Mouse (Mus musculus) hindbrain, embryonic 10.5 days (tissue): ENCODE data around the gene Rpp14. TPM values are rescaled to one million over a fixed set of nuclear protein-coding genes. Genes with fewer than 3 reads are reported as not detected.

ENCODE experiments used
- DNase-seq: peaks from one replicate; pipeline ENCODE4 v3.0.0-alpha.2; 2017; ENCODE audit warnings: low spot score
- H3K27ac ChIP-seq: fragments of 300-500 bp; sonication (generic); 2 replicates; pipeline ENCODE4 v1.5.1; 2016; ENCODE audit warnings: mild to moderate bottlenecking, moderate library complexity
- H3K27me3 ChIP-seq: fragments of 300-500 bp; sonication (generic); 2 replicates; pipeline ENCODE4 v1.6.1; 2016; ENCODE audit warnings: mild to moderate bottlenecking; ENCODE audit not compliant: poor library complexity, insufficient read depth, severe bottlenecking
- H3K36me3 ChIP-seq: fragments of 300-500 bp; sonication (generic); 2 replicates; pipeline ENCODE4 v1.6.1; 2016; ENCODE audit warnings: mild to moderate bottlenecking, moderate library complexity
- H3K4me1 ChIP-seq: fragments of 300-500 bp; sonication (generic); replicated peaks from 2 replicates; pipeline ENCODE4 v1.6.1; 2016; ENCODE audit warnings: mild to moderate bottlenecking
- H3K4me3 ChIP-seq: fragments of 300-500 bp; sonication (generic); 2 replicates; pipeline ENCODE4 v1.5.1; 2016; ENCODE audit warnings: mild to moderate bottlenecking, moderate library complexity
- H3K9me3 ChIP-seq: fragments of 300-500 bp; sonication (generic); 2 replicates; pipeline ENCODE4 v1.6.1; 2016; ENCODE audit warnings: mild to moderate bottlenecking, moderate library complexity
- WGBS: fragments of 180-500 bp; shearing (Covaris S2); methylation state at CpG from one replicate; pipeline ENCODE4 v1.1.7; 2016; 5-methylcytosine and 5-hydroxymethylcytosine counted together
- polyA plus RNA-seq: library from polyadenylated mRNA; unstranded; fragments of >200 nt; fragmentation: Nextera tagmentation; extraction: Ambion mirVana; gene quantifications from 2 replicates; pipeline ENCODE4 v1.2.1, GENCODE M21; 2016

The Rpp14 gene
- polyA plus RNA-seq, 1 experiment from 2014 or later: 47.1 TPM

DNA sequence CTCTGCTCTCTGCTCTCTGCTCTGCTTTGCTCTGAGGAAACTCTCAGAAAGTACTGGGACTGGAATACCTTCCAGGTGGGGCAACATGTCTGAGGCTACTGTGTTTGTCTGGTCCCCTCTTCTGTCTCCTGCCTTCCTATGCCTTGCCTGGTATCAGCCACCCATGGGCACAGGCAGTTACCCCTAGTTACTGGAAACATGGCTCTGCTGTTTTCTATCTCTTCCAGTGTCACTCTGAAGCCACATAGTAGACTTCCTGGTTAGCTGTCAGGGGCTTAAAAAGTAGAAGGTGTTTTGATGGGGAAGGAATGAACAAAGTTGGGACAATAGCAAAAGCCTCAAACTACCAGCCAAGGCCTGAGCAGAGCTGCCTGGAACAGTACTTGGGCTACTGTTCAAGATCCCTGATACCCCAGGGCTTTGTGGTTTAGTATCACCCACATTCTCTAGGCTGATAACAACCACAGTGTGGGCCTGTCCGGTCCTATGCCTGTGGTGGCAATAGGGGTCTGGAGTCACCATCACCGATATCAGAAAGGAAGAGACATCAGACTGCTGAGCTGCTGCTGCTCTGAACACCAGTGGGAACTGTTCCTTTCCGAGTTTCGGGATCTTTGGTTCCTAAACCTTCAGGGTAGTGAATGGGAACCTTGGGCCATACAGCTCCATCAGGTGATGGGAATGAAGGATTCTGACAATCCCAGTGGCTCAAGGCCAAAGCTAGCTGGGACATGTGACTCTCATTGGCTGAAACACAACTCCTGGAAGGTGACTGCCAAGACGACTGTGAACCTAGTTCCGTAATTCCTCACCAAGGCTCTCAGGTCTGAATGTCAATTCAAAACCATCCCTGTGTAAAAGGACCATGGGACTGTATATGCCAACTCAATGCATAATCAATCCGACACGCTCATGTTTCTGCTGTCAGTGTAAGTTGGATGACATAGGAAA is 16.1 kb upstream of the Rpp14 start:
- H3K4me1 ChIP-seq: peaks cover 17% of the 10 kb centered on the region
- H3K27ac ChIP-seq: peak overlapping the region; percentile 14; the same call in 1 of the 2 replicates
- no peaks in the 10 kb centered on the region for H3K36me3 ChIP-seq
- WGBS: 92% methylated on average over 8 of the region's 8 CpGs
- no peaks in the 10 kb centered on the region for H3K9me3 ChIP-seq
- no peaks in the 10 kb centered on the region for H3K27me3 ChIP-seq
- no peak overlapping the region for H3K4me3 ChIP-seq
- DNase-seq: no peak

DNA sequence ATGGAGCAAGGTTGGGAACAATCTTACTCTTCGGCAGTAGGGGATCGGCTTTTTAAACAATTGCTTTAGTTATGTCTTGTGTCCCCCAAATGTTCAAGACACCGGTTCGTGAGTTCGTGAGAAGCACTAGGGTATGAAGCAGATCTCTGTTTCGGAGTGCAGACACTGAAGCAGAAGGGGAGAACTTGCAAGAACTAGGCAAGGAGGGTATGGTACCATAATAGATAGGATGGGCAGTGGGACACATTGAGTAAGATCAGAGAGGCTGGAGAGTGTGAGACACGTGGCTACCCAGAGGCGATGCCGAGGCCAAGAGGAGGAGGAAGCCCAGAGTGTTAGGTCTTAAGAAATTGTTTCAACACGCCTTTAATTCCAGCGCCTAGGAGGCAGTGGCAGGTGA is 551 bp downstream of the Rpp14 start:
- peak overlapping the region; percentile 77 for H3K4me3 ChIP-seq
- H3K27ac ChIP-seq: peak overlapping the region; percentile 94
- H3K27me3 ChIP-seq: no peaks in the 10 kb centered on the region
- no peak for DNase-seq
- peaks cover 24% of the 10 kb centered on the region for H3K36me3 ChIP-seq
- H3K9me3 ChIP-seq: no peaks in the 10 kb centered on the region
- WGBS: 6% methylated on average over 11 of the region's 11 CpGs
- H3K4me1 ChIP-seq: peaks cover 16% of the 10 kb centered on the region

DNA sequence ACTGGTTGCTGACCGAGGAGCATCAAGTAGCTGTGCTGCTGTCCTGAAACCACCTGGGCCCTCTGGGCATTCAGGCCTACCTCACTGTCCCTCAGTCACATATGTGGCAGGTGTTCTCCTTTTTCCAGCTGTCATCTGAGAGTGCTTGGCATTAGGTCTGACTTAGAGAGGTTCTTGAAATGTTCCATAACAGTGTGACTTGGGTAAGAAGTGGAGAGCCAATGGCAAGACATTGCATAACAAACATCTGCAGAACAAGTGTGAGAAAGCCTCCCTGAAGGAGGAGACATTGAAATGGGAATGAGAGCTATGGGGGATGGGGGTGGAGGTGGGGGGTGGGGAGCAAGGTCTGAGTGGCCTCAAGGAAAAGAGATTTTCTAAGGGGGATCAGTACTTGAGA is 2.8 kb downstream of the Rpp14 start:
- H3K4me1 ChIP-seq: peaks cover 16% of the 10 kb centered on the region
- no peak for DNase-seq
- no peak overlapping the region for H3K27ac ChIP-seq
- no peaks in the 10 kb centered on the region for H3K27me3 ChIP-seq
- H3K9me3 ChIP-seq: no peaks in the 10 kb centered on the region
- H3K4me3 ChIP-seq: no peak overlapping the region
- peaks cover 46% of the 10 kb centered on the region for H3K36me3 ChIP-seq
- WGBS: 78% methylated on average over 1 of the region's 1 CpGs

DNA sequence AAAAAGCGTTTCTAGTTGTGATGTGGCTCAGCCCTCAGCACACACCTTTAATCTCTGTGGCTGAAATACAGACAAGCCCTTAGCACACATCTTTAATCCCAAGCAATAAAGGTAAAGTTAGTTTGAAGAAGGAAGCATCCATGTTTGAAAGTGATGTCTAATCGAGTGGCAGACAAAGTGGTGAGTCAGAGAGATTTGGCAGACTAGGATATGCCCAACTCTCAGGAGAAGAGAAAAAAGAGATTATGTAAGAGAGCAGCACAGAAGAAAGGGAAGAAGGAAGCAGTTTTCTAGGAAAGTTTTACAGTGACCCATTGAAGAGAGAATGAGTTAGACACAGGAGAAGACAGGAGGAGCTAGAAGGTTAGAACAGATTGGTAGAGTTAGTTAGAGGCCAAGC is 8.8 kb downstream of the Rpp14 start:
- DNase-seq: no peak

DNA sequence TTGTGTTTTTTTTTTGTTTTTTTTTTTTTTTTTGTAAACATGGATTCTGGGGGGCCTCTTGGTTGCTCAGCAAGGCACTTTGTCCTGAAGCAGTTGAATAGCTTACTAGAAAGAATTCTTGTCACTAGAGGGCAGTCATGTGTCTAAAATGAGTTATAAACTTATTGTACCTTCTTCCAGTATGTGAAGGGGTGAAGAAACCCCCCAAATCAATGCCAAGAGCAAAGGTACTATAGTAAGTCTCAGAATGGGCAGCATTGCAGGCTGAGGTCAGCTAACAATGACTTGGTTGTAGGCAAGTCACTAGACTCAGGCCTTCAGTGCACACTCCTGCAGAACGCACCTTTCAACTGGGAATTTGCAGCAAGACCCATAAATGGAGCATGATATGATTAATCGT is 12.4 kb downstream of the Rpp14 start:
- Histone ChIP-seq H3K27me3 (no peaks in the 10 kb centered on the region), H3K27ac (no peak overlapping the region), H3K4me3 (no peak overlapping the region), H3K9me3 (no peaks in the 10 kb centered on the region), H3K4me1 (0 out of 2 replicates have a peak, but pooled peaks cover 8% of the 10 kb centered on the region), H3K36me3 (peaks cover 36% of the 10 kb centered on the region)
- DNase-seq: no peak
- WGBS: 88% methylated on average over 2 of the region's 2 CpGs

More for the DNA sequence above, 8.8 kb downstream of the Rpp14 start:
- H3K4me1 ChIP-seq: 0 out of 2 replicates have a peak, but pooled peaks cover 6% of the 10 kb centered on the region
- H3K27ac ChIP-seq: no peak overlapping the region
- no peaks in the 10 kb centered on the region for H3K27me3 ChIP-seq
- H3K36me3 ChIP-seq: peaks cover 71% of the 10 kb centered on the region
- WGBS: 92% methylated on average over 2 of the region's 2 CpGs
- no peak overlapping the region for H3K4me3 ChIP-seq
- no peaks in the 10 kb centered on the region for H3K9me3 ChIP-seq

DNA sequence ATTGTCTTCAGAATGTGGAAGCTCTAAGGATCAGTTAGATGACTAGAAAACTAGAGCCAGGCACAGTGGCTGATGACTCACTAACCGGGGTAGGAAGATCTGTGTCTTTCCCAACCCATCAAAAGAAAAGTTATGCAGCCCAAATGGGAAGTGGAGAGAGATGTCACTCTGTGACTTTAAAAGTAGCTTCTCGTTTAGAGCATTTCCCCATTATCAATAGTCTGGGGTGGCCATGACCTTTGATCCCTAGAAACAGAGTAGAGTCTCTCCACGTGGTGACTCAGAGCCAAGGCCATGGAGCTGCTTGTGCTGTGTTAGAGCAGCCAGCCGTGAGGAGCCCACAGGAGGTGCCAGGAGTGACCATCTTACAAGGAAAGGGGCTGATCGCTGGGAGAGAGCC is 13.3 kb downstream of the Rpp14 start:
- Histone ChIP-seq H3K27ac (no peak overlapping the region), H3K4me1 (peaks cover 17% of the 10 kb centered on the region; the same call in 1 of the 2 replicates), H3K9me3 (no peaks in the 10 kb centered on the region), H3K36me3 (peaks cover 29% of the 10 kb centered on the region), H3K4me3 (no peak overlapping the region), H3K27me3 (no peaks in the 10 kb centered on the region)
- no peak for DNase-seq
- 54% methylated on average over 5 of the region's 5 CpGs for WGBS

DNA sequence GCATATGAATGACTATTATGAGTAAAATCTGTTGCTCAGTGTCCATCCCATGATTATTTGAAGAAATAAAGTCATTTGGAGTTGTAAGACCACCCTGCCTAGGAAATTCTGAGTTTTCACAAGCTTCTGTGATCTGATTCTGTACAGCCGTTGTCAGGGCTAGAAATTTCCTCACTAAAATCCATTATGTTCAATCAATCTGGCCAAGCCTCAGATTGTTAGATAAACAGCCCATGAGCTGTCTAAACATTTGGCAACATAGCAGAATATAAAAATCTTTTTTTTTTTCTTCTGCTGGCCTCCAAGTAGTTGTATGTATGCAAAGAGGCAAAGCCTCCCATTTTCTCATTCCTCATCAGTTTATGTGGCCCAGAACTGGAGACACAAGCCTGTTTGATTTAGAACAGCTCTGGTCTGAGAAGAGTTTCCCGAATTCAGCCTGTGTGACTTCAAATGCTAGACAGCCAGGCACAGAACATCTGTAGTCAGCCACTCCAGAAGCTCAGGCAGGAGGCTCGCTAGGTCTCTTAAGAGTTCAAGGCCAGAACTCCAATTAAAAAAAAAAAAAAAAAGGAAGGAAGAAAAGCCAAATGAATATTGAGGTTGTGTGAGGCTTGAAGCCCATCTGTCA is 14.9 kb downstream of the Rpp14 start:
- Histone ChIP-seq H3K9me3 (no peaks in the 10 kb centered on the region), H3K27ac (no peak overlapping the region), H3K27me3 (no peaks in the 10 kb centered on the region), H3K36me3 (peaks cover 13% of the 10 kb centered on the region), H3K4me1 (peaks cover 24% of the 10 kb centered on the region), H3K4me3 (no peak overlapping the region)
- no peak for DNase-seq
- WGBS: 74% methylated on average over 3 of the region's 3 CpGs

DNA sequence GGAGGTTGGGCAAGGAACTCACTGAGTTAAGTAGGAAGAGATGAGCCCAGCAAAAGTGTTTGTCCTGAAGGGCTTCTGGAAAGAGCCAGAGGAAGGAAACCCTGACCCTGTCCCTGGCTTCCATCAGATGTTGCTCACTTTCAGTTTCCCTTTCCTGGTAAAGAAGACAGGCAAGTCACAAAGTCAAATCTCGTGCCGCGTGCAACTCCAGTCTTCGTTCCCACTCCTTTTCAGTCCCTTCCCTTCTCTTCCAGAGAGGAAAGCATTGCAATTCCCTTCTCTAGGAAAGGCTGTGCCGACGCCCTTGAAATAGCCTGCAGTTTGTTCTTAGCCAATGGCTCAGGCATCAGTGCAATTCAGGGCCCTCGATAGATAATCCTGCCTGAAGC is 15.4 kb downstream of the Rpp14 start:
- 76% methylated on average over 7 of the region's 7 CpGs for WGBS
- H3K36me3 ChIP-seq: peaks cover 8% of the 10 kb centered on the region
- no peak overlapping the region for H3K4me3 ChIP-seq
- H3K4me1 ChIP-seq: peaks cover 24% of the 10 kb centered on the region
- no peaks in the 10 kb centered on the region for H3K9me3 ChIP-seq
- no peaks in the 10 kb centered on the region for H3K27me3 ChIP-seq
- H3K27ac ChIP-seq: no peak overlapping the region
- no peak for DNase-seq

DNA sequence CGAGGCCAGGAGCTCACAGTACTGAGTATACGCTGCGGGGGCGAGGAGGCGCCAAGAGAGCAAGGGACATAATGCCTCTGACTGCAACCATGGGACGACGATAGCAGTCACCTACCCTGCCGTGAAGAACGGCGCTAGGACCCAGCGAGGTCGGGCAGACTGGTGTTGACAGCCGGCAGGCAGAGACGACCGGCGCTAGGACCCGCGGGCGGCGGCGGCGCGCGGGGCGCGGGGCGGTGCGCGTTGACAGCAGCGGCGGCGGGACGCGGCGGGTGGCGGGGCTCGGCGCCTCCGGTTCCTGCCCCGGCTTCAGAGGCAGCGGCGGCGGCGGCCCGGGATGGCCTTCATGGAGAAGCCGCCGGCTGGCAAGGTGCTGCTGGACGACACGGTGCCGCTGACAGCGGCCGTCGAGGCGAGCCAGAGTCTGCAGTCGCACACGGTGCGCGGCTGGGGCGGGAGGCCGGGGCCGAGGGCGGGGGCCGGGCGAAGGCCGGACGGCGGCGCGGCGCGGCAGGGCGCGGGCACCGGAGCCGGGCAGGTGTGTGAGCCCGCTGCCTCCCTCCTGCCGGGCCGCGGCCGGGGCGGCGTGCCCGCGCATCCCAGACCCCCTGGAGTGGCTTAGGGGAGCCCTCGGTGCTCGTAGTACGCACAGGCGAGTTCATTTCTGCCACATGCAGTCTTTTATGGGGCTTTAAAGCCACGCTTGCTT is 18.0 kb downstream of the Rpp14 start, which contains the start of gene Pxk:
TSS of gene Pxk (plus strand) at position 234 of the 709 bp plus-strand sequence.
- peak within 1 kb of the TSS; percentile 84 for H3K4me3 ChIP-seq
- no peaks in the 10 kb centered on the region for H3K27me3 ChIP-seq
- WGBS: under 1% methylated on average over 89 of the region's 89 CpGs
- DNase-seq: peak; percentile 94
- no peaks in the 10 kb centered on the region for H3K9me3 ChIP-seq
- H3K27ac ChIP-seq: peak within 1 kb of the TSS; percentile 87
- H3K4me1 ChIP-seq: peaks cover 24% of the 10 kb centered on the region
- no peaks in the 10 kb centered on the region for H3K36me3 ChIP-seq

DNA sequence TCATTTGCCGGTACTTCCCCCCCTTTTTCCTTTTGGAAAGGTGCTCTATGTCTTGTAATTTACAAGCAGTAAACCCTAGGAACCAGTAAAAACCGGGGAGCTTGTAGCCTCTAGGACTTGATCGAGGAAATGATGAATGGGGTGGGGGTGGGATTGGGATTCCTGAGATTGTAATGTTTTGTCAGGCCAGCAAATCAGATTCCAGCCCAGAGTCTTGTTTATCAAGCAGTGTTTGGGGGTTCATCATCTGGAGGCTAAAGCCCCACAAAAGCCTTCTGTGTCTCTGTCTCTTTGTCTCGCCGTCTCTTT is 18.5 kb downstream of the Rpp14 start:
- H3K4me1 ChIP-seq: peaks cover 19% of the 10 kb centered on the region
- no peak for DNase-seq
- H3K36me3 ChIP-seq: no peaks in the 10 kb centered on the region
- H3K9me3 ChIP-seq: no peaks in the 10 kb centered on the region
- H3K27ac ChIP-seq: peak overlapping the region; percentile 87
- no peaks in the 10 kb centered on the region for H3K27me3 ChIP-seq
- 2% methylated on average over 5 of the region's 5 CpGs for WGBS
- peak overlapping the region; percentile 84 for H3K4me3 ChIP-seq

DNA sequence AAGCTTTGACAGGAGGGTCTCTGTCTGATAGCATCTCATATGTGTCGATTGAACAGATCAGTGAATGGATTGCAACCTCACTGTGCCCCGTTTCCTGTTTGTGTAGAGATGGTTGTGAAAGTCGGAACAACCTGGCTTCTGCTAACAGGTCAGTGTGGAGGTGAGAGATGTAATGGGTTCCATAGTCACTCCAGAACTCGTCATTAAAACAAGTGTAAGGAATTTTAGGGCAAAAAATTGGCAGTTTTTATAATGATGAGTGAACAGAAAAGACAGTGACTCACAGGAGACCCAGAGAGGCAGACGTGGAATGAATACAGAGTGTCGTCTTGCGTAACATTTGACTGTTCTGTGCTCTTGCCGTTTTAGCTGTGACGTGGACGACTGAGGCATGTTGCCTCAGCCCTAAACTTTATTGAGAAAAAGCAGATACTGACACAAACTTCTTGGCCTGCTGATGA is 19.4 kb downstream of the Rpp14 start:
- Histone ChIP-seq H3K27me3 (no peaks in the 10 kb centered on the region), H3K4me3 (no peak overlapping the region), H3K27ac (no peak overlapping the region), H3K9me3 (no peaks in the 10 kb centered on the region), H3K36me3 (no peaks in the 10 kb centered on the region), H3K4me1 (peaks cover 18% of the 10 kb centered on the region)
- DNase-seq: no peak
- WGBS: 76% methylated on average over 10 of the region's 10 CpGs

DNA sequence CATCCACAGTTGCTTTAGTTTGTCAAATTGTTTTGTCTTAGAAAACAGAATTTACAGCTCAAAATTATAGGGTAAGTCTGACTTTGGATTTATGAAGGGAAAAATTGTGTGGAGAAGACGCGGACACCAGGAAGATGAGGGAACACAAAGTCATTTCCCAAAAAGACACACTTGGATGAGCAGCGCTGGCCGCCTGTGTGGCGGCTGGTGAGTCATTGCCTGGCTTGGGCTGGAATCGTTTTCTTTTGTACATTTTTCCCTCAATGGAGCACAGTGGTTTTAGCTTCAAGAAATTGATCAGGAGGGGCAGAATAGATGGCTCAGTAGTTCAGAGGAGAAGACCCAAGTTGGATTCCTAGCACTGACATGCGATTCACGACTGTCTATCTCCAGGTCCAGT is 21.7 kb downstream of the Rpp14 start:
- peaks cover 18% of the 10 kb centered on the region for H3K4me1 ChIP-seq
- WGBS: 86% methylated on average over 8 of the region's 8 CpGs
- no peaks in the 10 kb centered on the region for H3K27me3 ChIP-seq
- H3K9me3 ChIP-seq: no peaks in the 10 kb centered on the region
- H3K4me3 ChIP-seq: no peak overlapping the region
- H3K27ac ChIP-seq: no peak overlapping the region
- no peaks in the 10 kb centered on the region for H3K36me3 ChIP-seq
- no peak for DNase-seq

DNA sequence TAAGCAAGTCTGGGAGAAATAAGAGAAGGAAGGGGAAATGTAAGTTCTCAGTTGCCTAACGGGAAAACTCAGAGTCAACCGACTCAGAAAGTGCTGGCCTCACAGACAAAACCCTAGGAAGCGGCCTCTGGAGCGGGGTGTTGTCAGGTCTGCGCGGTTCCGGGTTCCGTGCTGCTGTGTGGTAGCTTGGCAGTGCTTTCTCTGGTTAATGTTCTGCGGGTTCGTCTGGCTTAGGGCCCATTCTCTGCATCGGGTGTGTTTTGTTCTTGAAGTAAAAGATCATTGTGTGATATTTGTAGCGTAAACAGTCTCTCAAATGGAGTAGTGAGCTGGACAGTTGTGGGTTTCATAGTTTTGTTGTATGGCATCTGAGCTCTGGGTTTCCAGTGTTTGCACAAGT is 22.5 kb downstream of the Rpp14 start:
- Histone ChIP-seq H3K36me3 (no peaks in the 10 kb centered on the region), H3K27me3 (no peaks in the 10 kb centered on the region), H3K4me1 (peaks cover 15% of the 10 kb centered on the region), H3K9me3 (no peaks in the 10 kb centered on the region), H3K4me3 (no peak overlapping the region), H3K27ac (no peak overlapping the region)
- DNase-seq: no peak
- WGBS: 86% methylated on average over 12 of the region's 12 CpGs
